Mouse (Mus musculus) gonadal fat pad, adult 2 months (tissue): Measurements from ENCODE around the gene Hist2h2bb. TPM values are rescaled to one million over a fixed set of nuclear protein-coding genes. Genes with fewer than 3 reads are reported as not detected.

Experiments used
- DNase-seq: peaks from one replicate; pipeline ENCODE4 v3.0.0-alpha.2; 2012; ENCODE audit warnings: low read depth
- polyA plus RNA-seq: library from polyadenylated mRNA; depleted of rRNA; stranded (reverse); fragments of >200 nt; gene quantifications from 2 replicates; pipeline ENCODE4 v1.2.3, GENCODE M21; 2012; rRNA removed

The Hist2h2bb gene
- polyA plus RNA-seq, 1 experiment, result 3.6 TPM

GRCm38 (mm10) chr3:96300706-96301529 lies 31.4 kb downstream of the Hist2h2bb start:
- no peak for DNase-seq

- no peak for DNase-seq
These were observed 32.5 kb downstream of the Hist2h2bb start for GRCm38 (mm10) chr3:96302076-96302475.

DNA sequence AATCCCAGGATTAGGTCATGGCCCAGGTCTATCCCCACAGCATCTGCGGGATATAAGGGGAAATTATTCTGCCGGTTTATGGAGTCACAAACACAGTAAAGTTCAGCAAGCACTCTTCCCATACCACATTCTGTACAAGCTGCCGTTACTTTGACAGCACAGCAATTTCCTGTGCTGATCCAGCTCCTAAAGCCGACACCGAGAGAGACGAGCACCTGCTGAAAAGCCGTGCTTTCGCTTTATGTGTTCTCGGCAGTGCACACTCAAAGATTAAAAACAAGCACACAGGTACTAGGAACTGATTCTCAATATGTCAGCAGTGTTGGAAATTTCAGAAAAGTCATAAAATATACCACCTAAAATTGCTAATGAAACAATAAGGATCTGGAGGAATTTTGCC lies 37.0 kb downstream of the Hist2h2bb start:
- DNase-seq, result no peak

GRCm38 (mm10) chr3:96309441-96309840 lies 39.9 kb downstream of the Hist2h2bb start:
- no peak for DNase-seq

DNA sequence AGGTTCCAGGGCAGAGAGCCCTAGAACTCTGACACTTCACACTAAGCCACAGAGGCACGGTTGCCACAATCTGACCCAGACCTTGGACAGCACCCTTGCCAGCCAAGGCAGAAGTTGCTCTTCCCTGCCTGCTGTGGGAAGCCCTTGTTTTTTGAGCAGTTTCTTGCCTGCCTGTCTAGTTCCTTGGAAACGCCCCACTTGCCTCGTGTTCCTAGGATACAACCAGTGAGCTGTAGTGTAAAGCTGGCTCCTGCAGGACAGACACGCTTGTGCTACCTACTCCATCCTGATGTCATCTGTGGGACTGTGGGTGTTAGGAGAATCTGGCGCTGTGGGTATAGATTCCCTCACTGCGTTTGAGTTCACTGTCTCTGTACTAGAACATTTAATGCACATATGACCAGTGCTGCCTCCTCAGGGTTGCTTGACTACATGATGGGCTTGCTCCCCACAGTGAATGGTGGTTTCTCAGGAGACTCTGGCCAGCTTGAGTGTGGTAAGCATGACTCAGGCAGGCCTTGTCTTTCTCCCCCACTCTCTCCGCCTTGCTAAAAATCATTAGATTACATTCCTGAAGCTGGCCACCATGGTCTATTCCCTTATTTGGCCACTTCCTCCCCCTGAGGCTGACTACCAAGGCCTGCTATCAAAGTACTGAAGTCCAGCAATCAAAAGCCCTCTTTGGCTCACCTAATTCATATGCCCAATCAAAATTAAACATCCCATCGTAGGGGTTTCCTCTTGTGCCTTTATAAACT lies 43.0 kb downstream of the Hist2h2bb start:
- no peak for DNase-seq

Other genes starting within 250 kb of the Hist2h2bb start
- gene Vps45, start 211.3 kb upstream of the Hist2h2bb start, polyA plus RNA-seq, result 11.7 and 12.2 TPM in 2 replicates
- 9.8 and 14.9 TPM in 2 replicates for gene Otud7b, start 165.2 kb upstream of the Hist2h2bb start, polyA plus RNA-seq
- 14.2 and 14.8 TPM in 2 replicates for gene Mtmr11, start 107.7 kb upstream of the Hist2h2bb start, polyA plus RNA-seq
- gene Sf3b4, start 97.4 kb upstream of the Hist2h2bb start, polyA plus RNA-seq, result 51.4 and 62.1 TPM in 2 replicates
- 2.8 and 3.9 TPM in 2 replicates for gene Sv2a, start 88.6 kb upstream of the Hist2h2bb start, polyA plus RNA-seq
- gene Bola1, start 50.0 kb upstream of the Hist2h2bb start, polyA plus RNA-seq, result 67.1 and 87.5 TPM in 2 replicates
- gene Hist2h2ab, start 49.9 kb upstream of the Hist2h2bb start, polyA plus RNA-seq, result 4.7 and 5.2 TPM in 2 replicates
- 7.2 and 8.6 TPM in 2 replicates for gene Hist2h2ac, start 48.9 kb upstream of the Hist2h2bb start, polyA plus RNA-seq
- gene Hist2h2be, start 48.6 kb upstream of the Hist2h2bb start, polyA plus RNA-seq, result 9.7 and 10.5 TPM in 2 replicates
- 31.4 and 45.8 TPM in 2 replicates for gene Hist2h3c2, start 30.6 kb upstream of the Hist2h2bb start, polyA plus RNA-seq
- 420 and 426 TPM in 2 replicates for gene Hist2h2aa2, start 29.5 kb upstream of the Hist2h2bb start, polyA plus RNA-seq
- gene Hist2h2aa1, start 24.3 kb upstream of the Hist2h2bb start, polyA plus RNA-seq, result 794 and 829 TPM in 2 replicates
- gene Hist2h3c1, start 23.1 kb upstream of the Hist2h2bb start, polyA plus RNA-seq, result not detected in 2 replicates
- gene Hist2h4, start 6.4 kb upstream of the Hist2h2bb start, polyA plus RNA-seq, result 4.1 and 5.5 TPM in 2 replicates
- gene Hist2h3b, start 1.1 kb upstream of the Hist2h2bb start, polyA plus RNA-seq, result 20.3 and 34.5 TPM in 2 replicates
- 3.3 and 4.0 TPM in 2 replicates for gene Fcgr1, start 24.2 kb downstream of the Hist2h2bb start, polyA plus RNA-seq
- gene BC107364, start 182.6 kb downstream of the Hist2h2bb start, polyA plus RNA-seq, result not detected in 2 replicates